Mouse (Mus musculus): ENCODE data around the gene Fut1.

Gene Fut1

GRCm38 (mm10) chr7:45617042-45617695 lies at the start of gene Fut1:
TSS of gene Fut1 (plus strand) at chr7:45617289.
- DNase-seq = peak; percentile 34 to 54

GRCm38 (mm10) chr7:45567780-45568516 lies 49.1 kb upstream of the Fut1 start:
- DNase-seq = peak; percentile 94 to 96

GRCm38 (mm10) chr7:45568601-45569473 lies 48.3 kb upstream of the Fut1 start:
- no peak for DNase-seq

GRCm38 (mm10) chr7:45570103-45570741 lies 46.9 kb upstream of the Fut1 start, which contains the start of gene Bcat2:
TSS of gene Bcat2 (plus strand) at chr7:45570153.
- DNase-seq = peak; percentile 81 to 87

- no peak for DNase-seq
Measured at GRCm38 (mm10) chr7:45571966-45572365, 45.1 kb upstream of the Fut1 start.

GRCm38 (mm10) chr7:45573954-45574353 lies 43.1 kb upstream of the Fut1 start:
- DNase-seq = no peak

- peak; percentile 47 to 65 for DNase-seq
Measured at GRCm38 (mm10) chr7:45574472-45575379, 42.4 kb upstream of the Fut1 start.

GRCm38 (mm10) chr7:45585923-45586322 lies 31.2 kb upstream of the Fut1 start:
- no peak for DNase-seq

- no peak for DNase-seq
Measured at GRCm38 (mm10) chr7:45587631-45588592, 29.2 kb upstream of the Fut1 start.

- DNase-seq = peak; percentile 95 to 96
Measured at GRCm38 (mm10) chr7:45589173-45589572, 27.9 kb upstream of the Fut1 start.

- no peak for DNase-seq
Measured at GRCm38 (mm10) chr7:45589898-45590297, 27.2 kb upstream of the Fut1 start.

GRCm38 (mm10) chr7:45590874-45591273 lies 26.2 kb upstream of the Fut1 start:
- no peak for DNase-seq

- no peak for DNase-seq
Measured at GRCm38 (mm10) chr7:45591880-45592279, 25.2 kb upstream of the Fut1 start.

GRCm38 (mm10) chr7:45593118-45593815 lies 23.8 kb upstream of the Fut1 start:
- peak; percentile 82 to 84 for DNase-seq

GRCm38 (mm10) chr7:45595176-45595575 lies 21.9 kb upstream of the Fut1 start:
- DNase-seq = no peak

- DNase-seq = no peak
Measured at GRCm38 (mm10) chr7:45596107-45596506, 21.0 kb upstream of the Fut1 start.

GRCm38 (mm10) chr7:45597013-45597412 lies 20.1 kb upstream of the Fut1 start:
- DNase-seq = no peak

GRCm38 (mm10) chr7:45597527-45597926 lies 19.6 kb upstream of the Fut1 start:
- DNase-seq = no peak

GRCm38 (mm10) chr7:45598960-45599879 lies 17.9 kb upstream of the Fut1 start:
- DNase-seq = no peak

Data from kidney, postnatal 4 days (tissue).